21 mouse cellular contexts compared by ENCODE assay signal in the genomic region with DNA sequence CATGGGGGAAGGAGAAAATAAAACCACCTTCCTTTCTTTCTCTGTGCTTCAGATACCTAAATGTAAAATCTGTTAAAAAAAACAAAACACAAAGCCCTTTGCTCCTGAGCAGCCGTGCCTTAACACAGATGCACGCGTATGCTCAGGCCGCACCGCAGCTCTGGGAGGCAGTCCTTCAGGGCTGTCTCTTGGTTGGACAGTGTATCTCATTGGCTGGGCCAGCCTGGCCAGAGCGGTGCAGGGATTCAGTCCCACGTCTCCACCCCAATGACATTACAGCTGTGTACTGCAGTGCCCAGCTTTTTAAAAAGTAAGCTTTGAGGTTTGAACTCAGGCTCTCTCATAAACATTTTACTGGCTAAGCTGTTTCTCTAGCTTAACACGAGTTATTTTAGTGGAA.
"Had no signal": no experiment of that assay in that cellular context is flagged by ENCODE, and none has a peak within 500 bp of the region (broad histone marks: within the 10 kb centered on the region; RNA-seq: fewer than 3 reads in every experiment).

No protein-coding gene starts in this region.

- H3K9me3 ChIP-seq: limb, embryonic 15.5 days; megakaryocyte, embryonic 14.5 days; midbrain, embryonic 10.5 days; midbrain, embryonic 13.5 days; neural tube, embryonic 13.5 days had no signal

- H3K4me2 ChIP-seq: limb, embryonic 15.5 days; liver, embryonic 11.5 days; midbrain, embryonic 13.5 days; neural tube, embryonic 13.5 days had no signal

- H3K4me3 ChIP-seq: limb, embryonic 15.5 days; megakaryocyte, embryonic 14.5 days; midbrain, embryonic 10.5 days; midbrain, embryonic 13.5 days; myocyte; neural tube, embryonic 13.5 days had no signal

- DNase-seq: kidney, adult 2 months; kidney, postnatal 36 days; layer of hippocampus, adult 9-11 months; liver, postnatal 0 days; lung, postnatal 10 days; lung, postnatal 36 days; retina, postnatal 1 day; right cerebral cortex, postnatal 25 days; thymus, adult 18-20 months; thymus, postnatal 36 days had no signal

- H3K4me1 ChIP-seq: limb, embryonic 15.5 days; megakaryocyte, embryonic 14.5 days; midbrain, embryonic 10.5 days; midbrain, embryonic 13.5 days; neural tube, embryonic 13.5 days had no signal

- H3K27me3 ChIP-seq: limb, embryonic 15.5 days; megakaryocyte, embryonic 14.5 days; midbrain, embryonic 13.5 days; neural tube, embryonic 13.5 days had no signal

- H3K27ac ChIP-seq: kidney, postnatal 0 days; limb, embryonic 15.5 days; liver, embryonic 14.5 days; midbrain, embryonic 10.5 days; midbrain, embryonic 13.5 days; neural tube, embryonic 13.5 days had no signal

- H3K9ac ChIP-seq: limb, embryonic 15.5 days; liver, embryonic 14.5 days; liver, postnatal 0 days; midbrain, embryonic 13.5 days; neural tube, embryonic 13.5 days had no signal

- ATAC-seq: intestine, postnatal 0 days; liver, postnatal 0 days; midbrain, embryonic 13.5 days; midbrain, embryonic 16.5 days had no signal
